Mouse (Mus musculus) liver, embryonic 16.5 days (tissue): ENCODE measurements around the gene Prrt4. TPM values are rescaled to one million over a fixed set of nuclear protein-coding genes. Genes with fewer than 3 reads are reported as not detected.

Experiments used
- ATAC-seq: fragments of 200-750 bp; cut with Nextera tagmentation; 2 replicates; pipeline ENCODE4 v1.8.0; 2017; ENCODE audit warnings: low read depth, mild to moderate bottlenecking, moderate number of reproducible peaks, moderate library complexity
- H3K27ac ChIP-seq: fragments of 300-500 bp; sonication (generic); 2 replicates; pipeline ENCODE4 v1.5.1; 2014; ENCODE audit warnings: mild to moderate bottlenecking, low read length
- H3K27me3 ChIP-seq: fragments of 300-500 bp; sonication (generic); 2 replicates; pipeline ENCODE4 v1.6.1; 2014; ENCODE audit warnings: low read depth, low read length, mixed read lengths; ENCODE audit not compliant: control insufficient read depth, insufficient read depth
- H3K36me3 ChIP-seq: fragments of 300-500 bp; sonication (generic); 2 replicates; pipeline ENCODE4 v1.6.1; 2014; ENCODE audit warnings: mild to moderate bottlenecking; ENCODE audit not compliant: control insufficient read depth, insufficient read depth
- H3K4me1 ChIP-seq: fragments of 300-500 bp; sonication (generic); 2 replicates; pipeline ENCODE4 v1.6.1; 2014; ENCODE audit warnings: low read depth, low read length, mixed read lengths; ENCODE audit not compliant: control insufficient read depth
- H3K4me2 ChIP-seq: fragments of 300-500 bp; sonication (generic); 2 replicates; pipeline ENCODE4 v1.6.1; 2014; ENCODE audit warnings: low read depth, low read length, mixed read lengths
- H3K4me3 ChIP-seq: fragments of 300-500 bp; sonication (generic); 2 replicates; pipeline ENCODE4 v1.5.1; 2014; ENCODE audit warnings: low read depth, mild to moderate bottlenecking, low read length
- H3K9ac ChIP-seq: fragments of 300-500 bp; sonication (generic); 2 replicates; pipeline ENCODE4 v1.6.1; 2014; ENCODE audit warnings: low read depth, low read length
- H3K9me3 ChIP-seq: fragments of 300-500 bp; sonication (generic); replicated peaks from 2 replicates; pipeline ENCODE4 v1.6.1; 2016; ENCODE audit warnings: low read length; ENCODE audit not compliant: control insufficient read depth
- WGBS: fragments of 180-500 bp; shearing (Covaris S2); extraction: QIAGEN DNeasy Blood & Tissue Kit; methylation state at CpG from one replicate; pipeline ENCODE4 v1.1.7; 2014; ENCODE audit not compliant: insufficient replicate concordance; 5-methylcytosine and 5-hydroxymethylcytosine counted together
- polyA plus RNA-seq: library from polyadenylated mRNA; unstranded; fragments of >200 nt; fragmentation: Nextera tagmentation; extraction: Ambion mirVana; gene quantifications from 2 replicates; pipeline ENCODE4 v1.2.1, GENCODE M21; 2015

The Prrt4 gene
- polyA plus RNA-seq, 1 experiment from 2014 or later: 0.04 TPM

GRCm38 (mm10) chr6:29211146-29211545 is 31.8 kb upstream of the Prrt4 start:
- H3K36me3 ChIP-seq: no peaks in the 10 kb centered on the region
- no peaks in the 10 kb centered on the region for H3K9me3 ChIP-seq
- no peak overlapping the region for H3K27ac ChIP-seq
- peaks cover 22% of the 10 kb centered on the region for H3K27me3 ChIP-seq
- H3K4me2 ChIP-seq: peak overlapping the region; percentile 87
- WGBS: 14% methylated on average over 7 of the region's 7 CpGs
- H3K9ac ChIP-seq: no peak overlapping the region
- H3K4me3 ChIP-seq: no peak overlapping the region; the same call in 1 of the 2 replicates
- ATAC-seq: no peak
- H3K4me1 ChIP-seq: peaks cover 17% of the 10 kb centered on the region

- WGBS: 52% methylated on average over 9 of the region's 9 CpGs
- H3K4me2 ChIP-seq: no peak overlapping the region
- no peak overlapping the region for H3K9ac ChIP-seq
- H3K36me3 ChIP-seq: no peaks in the 10 kb centered on the region
- H3K27ac ChIP-seq: no peak overlapping the region
- H3K4me1 ChIP-seq: peaks cover 14% of the 10 kb centered on the region
- no peak overlapping the region for H3K4me3 ChIP-seq
- H3K9me3 ChIP-seq: no peaks in the 10 kb centered on the region
- ATAC-seq: no peak
- peaks cover 15% of the 10 kb centered on the region for H3K27me3 ChIP-seq
Measured at GRCm38 (mm10) chr6:29210231-29210936, 31.0 kb upstream of the Prrt4 start.

GRCm38 (mm10) chr6:29208178-29208577 is 28.8 kb upstream of the Prrt4 start:
- Histone ChIP-seq H3K4me3 (no peak overlapping the region), H3K36me3 (no peaks in the 10 kb centered on the region), H3K27ac (no peak overlapping the region), H3K9ac (no peak overlapping the region), H3K9me3 (no peaks in the 10 kb centered on the region), H3K27me3 (no peaks in the 10 kb centered on the region), H3K4me2 (no peak overlapping the region), H3K4me1 (peaks cover 11% of the 10 kb centered on the region)
- ATAC-seq: no peak
- WGBS: 55% methylated on average over 5 of the region's 5 CpGs

GRCm38 (mm10) chr6:29207017-29207416 is 27.6 kb upstream of the Prrt4 start:
- no peak overlapping the region for H3K27ac ChIP-seq
- ATAC-seq: no peak
- 59% methylated on average over 5 of the region's 5 CpGs for WGBS
- no peaks in the 10 kb centered on the region for H3K9me3 ChIP-seq
- H3K4me3 ChIP-seq: no peak overlapping the region
- peaks cover 6% of the 10 kb centered on the region for H3K4me1 ChIP-seq
- H3K27me3 ChIP-seq: no peaks in the 10 kb centered on the region
- no peaks in the 10 kb centered on the region for H3K36me3 ChIP-seq
- no peak overlapping the region for H3K9ac ChIP-seq
- no peak overlapping the region for H3K4me2 ChIP-seq

DNA sequence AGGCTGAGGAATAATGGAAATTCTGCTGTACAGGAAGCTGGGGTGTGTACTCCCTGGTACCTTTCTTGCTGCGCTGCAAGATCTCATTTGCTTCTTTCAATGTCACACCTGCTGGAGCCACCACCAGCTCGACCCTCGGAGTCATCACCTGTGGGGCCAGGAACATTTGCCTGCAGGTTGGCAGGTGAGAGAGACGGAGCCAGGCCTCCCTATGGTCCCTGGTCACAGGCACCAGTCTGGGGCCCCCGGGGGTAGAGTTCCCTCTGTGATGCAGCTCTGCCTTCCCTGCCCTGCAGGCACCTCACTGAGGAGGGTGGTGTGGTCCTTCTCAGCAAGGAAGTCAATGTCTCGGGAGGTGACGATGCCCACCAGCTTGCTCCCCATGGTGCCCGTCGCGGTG is 26.6 kb upstream of the Prrt4 start:
- Histone ChIP-seq H3K9ac (no peak overlapping the region), H3K4me3 (no peak overlapping the region), H3K27ac (no peak overlapping the region), H3K4me2 (no peak overlapping the region), H3K27me3 (no peaks in the 10 kb centered on the region), H3K4me1 (no peaks in the 10 kb centered on the region), H3K9me3 (no peaks in the 10 kb centered on the region), H3K36me3 (no peaks in the 10 kb centered on the region)
- ATAC-seq: no peak
- 74% methylated on average over 10 of the region's 10 CpGs for WGBS

DNA sequence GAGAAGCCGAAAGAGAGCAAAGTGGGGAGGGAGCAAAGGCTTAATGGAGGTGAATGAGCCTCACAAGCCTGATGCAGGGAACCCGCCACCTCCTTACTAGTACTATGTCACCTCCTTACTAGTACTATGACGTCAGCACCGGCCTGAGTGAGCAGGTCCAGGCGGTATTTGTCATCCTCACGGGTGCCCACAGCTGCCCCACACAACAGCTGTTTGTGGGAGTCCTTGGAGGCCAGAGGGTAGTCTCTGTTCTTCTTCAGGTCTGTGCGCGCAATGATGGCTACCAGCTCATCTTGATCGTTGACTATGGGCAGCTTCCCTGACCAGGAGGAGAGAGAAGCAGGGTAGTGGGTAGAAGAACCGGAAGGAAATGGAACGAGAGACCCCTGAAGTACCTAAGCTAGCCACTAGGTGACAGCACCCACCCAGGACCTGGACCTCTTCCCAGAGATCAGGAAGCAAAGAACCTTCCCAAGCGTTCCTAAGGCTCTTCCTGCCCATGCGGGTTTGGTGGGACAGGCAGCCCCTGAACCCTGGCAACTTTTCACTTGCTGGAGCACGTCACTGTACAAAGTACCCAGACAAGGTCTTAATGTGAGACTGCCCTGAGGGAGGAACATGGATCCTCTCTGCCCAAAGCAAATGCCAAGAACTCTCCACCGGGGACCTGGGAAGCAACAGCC is 25.7 kb upstream of the Prrt4 start:
- Histone ChIP-seq H3K27me3 (no peaks in the 10 kb centered on the region), H3K4me3 (no peak overlapping the region), H3K27ac (no peak overlapping the region), H3K4me2 (no peak overlapping the region), H3K9me3 (no peaks in the 10 kb centered on the region), H3K9ac (no peak overlapping the region), H3K4me1 (no peaks in the 10 kb centered on the region), H3K36me3 (no peaks in the 10 kb centered on the region)
- 49% methylated on average over 15 of the region's 15 CpGs for WGBS
- ATAC-seq: no peak

DNA sequence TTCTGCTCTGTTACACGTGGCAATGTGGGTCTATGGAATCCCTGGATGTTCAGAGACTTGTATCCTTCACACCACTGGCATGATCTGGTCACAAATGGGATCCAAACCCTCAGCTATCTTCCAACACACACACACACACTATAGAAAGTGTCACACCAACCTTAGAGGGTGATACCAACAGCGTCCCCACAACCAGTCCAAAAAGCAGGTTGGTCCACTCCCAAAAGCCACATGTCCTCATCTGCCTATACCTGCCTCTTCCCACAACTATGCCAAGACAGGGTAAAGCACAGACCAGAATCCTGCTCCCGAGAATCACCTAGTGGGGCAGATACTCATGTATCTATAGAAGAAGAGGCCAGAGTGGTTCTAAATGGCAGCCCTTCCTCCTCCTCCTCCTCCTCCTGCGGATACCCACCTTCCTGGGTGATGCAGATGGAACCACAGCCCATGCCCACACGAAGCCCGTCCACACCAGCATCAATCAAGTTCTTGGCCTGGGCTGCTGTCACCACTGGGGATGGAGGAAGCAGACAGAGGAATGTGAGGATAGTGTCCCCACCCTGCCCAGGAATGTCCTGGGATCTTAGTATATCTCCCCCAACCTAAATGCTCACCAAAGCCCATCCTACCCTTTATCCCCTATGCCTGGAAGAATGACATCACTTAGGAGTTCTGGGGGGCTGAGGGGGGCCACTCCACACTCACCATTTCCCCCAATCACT is 24.6 kb upstream of the Prrt4 start:
- H3K4me2 ChIP-seq: no peak overlapping the region

GRCm38 (mm10) chr6:29203096-29203495 is 23.7 kb upstream of the Prrt4 start:
- 79% methylated on average over 13 of the region's 13 CpGs for WGBS
- H3K4me1 ChIP-seq: no peaks in the 10 kb centered on the region

More for the DNA sequence above, 24.6 kb upstream of the Prrt4 start:
- Histone ChIP-seq H3K4me3 (no peak overlapping the region), H3K4me1 (no peaks in the 10 kb centered on the region), H3K9me3 (no peaks in the 10 kb centered on the region), H3K9ac (no peak overlapping the region), H3K36me3 (no peaks in the 10 kb centered on the region), H3K27me3 (no peaks in the 10 kb centered on the region), H3K27ac (no peak overlapping the region)
- 64% methylated on average over 6 of the region's 6 CpGs for WGBS
- no peak for ATAC-seq

DNA sequence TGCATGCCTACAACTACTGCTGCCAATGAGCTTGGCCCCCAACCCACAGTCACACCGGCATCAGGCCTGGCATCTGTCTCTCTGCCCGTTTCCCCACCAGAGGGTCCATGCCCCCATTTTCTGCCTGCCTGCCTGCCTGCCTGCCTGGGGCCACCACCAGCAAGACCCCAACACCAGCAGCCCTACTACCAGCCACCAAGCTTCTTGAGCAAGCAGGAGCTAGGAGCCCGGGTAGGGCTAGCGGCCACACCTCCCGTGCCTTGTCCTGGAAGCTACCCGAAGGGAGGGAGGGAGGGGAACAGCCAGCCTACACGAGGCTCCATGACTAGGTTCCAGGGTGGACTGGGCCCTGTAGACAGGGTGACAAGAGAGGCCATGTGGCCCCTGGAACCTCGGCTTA is 22.6 kb upstream of the Prrt4 start:
- WGBS: 71% methylated on average over 8 of the region's 8 CpGs
- Histone ChIP-seq H3K9me3 (no peaks in the 10 kb centered on the region), H3K27ac (no peak overlapping the region), H3K4me3 (no peak overlapping the region), H3K4me1 (no peaks in the 10 kb centered on the region), H3K4me2 (no peak overlapping the region), H3K36me3 (no peaks in the 10 kb centered on the region), H3K9ac (no peak overlapping the region), H3K27me3 (peaks cover 3% of the 10 kb centered on the region)
- ATAC-seq: no peak

More at GRCm38 (mm10) chr6:29203096-29203495, 23.7 kb upstream of the Prrt4 start:
- ATAC-seq: no peak
- no peaks in the 10 kb centered on the region for H3K9me3 ChIP-seq
- no peak overlapping the region for H3K9ac ChIP-seq
- no peak overlapping the region for H3K4me2 ChIP-seq
- no peaks in the 10 kb centered on the region; the same call in 1 of the 2 replicates for H3K27me3 ChIP-seq
- H3K36me3 ChIP-seq: no peaks in the 10 kb centered on the region
- H3K27ac ChIP-seq: no peak overlapping the region
- no peak overlapping the region for H3K4me3 ChIP-seq
